Mouse (Mus musculus): ENCODE results near the gene Gm20715. TPM values are rescaled to one million over a fixed set of nuclear protein-coding genes. Genes with fewer than 3 reads are reported as not detected.
"Not testable (repeated sequence)": the region's sequence is repeated elsewhere in the genome, so short reads cannot be mapped to it uniquely, and the experiment has no call there.

Gene Gm20715
- polyA plus RNA-seq (2015; fragmentation: Nextera tagmentation; extraction: Ambion mirVana): 0.05 TPM in 1 of 2 replicates, not detected in the other

DNA sequence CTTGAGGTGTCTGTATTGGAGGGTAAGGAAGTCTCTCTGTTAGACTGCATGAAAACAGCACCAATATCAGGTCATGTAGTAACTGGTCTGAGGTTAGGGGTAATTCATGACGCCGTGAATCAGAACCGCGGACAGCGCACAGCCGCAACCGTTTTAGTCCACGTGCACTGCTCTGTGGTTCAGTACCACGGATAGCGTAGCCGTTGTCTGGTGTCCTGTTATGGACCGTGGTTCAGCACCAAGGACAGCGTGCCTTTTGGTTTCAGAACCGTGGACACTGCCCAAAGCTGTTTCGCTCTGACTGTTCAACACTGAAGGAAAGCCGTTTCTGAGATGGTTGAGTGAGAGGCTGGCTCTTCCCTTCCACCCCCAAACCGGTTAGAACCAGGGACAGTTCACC, at the start of gene Gm20715:
Gene Gm20715 (plus strand): TSS at position 235 of the 400 bp plus-strand sequence.
- Histone ChIP-seq H3K4me1 (replicated peaks) (no peaks in the 10 kb centered on the region), H3K9ac (no peak within 1 kb of the TSS), H3K9me3 (no peaks in the 10 kb centered on the region), H3K36me3 (no peaks in the 10 kb centered on the region), H3K4me2 (no peak within 1 kb of the TSS), H3K4me3 (no peak within 1 kb of the TSS), H3K27me3 (no peaks in the 10 kb centered on the region), H3K27ac (replicated peaks) (no peak within 1 kb of the TSS)
- 3% methylated on average over 17 of the region's 17 CpGs for WGBS
- ATAC-seq (ENCODE audit: low FRiP score, low read depth): peak; percentile 31; the same call in 1 of the 2 replicates

DNA sequence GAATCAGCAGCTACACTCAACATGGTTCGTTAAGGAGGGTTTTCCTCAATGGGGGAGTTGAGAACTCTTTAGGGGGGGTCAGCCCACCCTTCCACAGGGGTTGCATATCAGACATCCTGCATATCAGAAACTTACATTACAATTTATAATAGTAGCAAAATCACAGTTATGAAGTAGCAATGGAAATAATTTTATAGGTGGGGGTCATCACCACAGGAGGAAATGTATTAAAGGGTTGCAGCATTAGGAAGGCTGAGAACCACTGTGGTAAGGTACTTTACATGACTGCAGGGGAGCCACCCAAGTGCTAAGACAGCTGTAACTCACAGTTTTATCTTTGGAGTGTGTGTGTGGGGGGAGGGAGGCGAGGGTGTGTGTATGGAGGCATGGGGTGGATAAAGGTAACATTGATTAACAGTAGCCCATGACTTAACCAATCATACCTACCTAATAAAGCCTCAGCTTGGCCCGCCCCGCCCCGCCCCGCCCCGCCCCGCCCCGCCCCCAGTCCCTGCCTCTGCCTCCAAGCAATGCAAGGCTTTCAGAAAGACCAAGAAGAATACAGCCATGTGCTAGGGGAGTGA, 49.5 kb upstream of the Gm20715 start:
- Histone ChIP-seq H3K4me2 (no peak overlapping the region), H3K36me3 (no peaks in the 10 kb centered on the region), H3K27ac (replicated peaks) (no peak overlapping the region), H3K4me3 (no peak overlapping the region), H3K9me3 (no peaks in the 10 kb centered on the region), H3K9ac (no peak overlapping the region), H3K4me1 (replicated peaks) (peaks cover 16% of the 10 kb centered on the region), H3K27me3 (no peaks in the 10 kb centered on the region)
- WGBS: 9% methylated on average over 9 of the region's 9 CpGs
- ATAC-seq (ENCODE audit: low FRiP score, low read depth): no peak

DNA sequence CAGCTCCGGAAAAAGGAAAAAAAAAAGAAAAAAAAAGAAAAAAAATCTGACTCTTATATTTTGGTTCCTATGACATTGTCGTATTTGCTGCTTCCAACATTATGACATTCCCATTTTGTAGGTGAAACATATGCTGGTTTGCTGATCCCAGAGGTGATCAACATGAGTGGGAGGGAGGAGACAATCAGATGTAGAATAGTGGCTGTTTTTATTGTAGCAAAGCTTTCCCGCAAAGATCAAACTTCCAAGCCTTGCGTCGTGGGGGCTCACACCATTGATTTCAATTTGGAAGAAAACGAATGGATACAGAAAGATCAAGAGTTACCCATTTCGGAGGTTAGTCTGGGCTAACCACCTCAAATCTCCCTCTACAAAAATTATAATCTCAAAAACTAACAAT, 48.3 kb upstream of the Gm20715 start:
- 20% methylated on average over 7 of the region's 7 CpGs for WGBS

DNA sequence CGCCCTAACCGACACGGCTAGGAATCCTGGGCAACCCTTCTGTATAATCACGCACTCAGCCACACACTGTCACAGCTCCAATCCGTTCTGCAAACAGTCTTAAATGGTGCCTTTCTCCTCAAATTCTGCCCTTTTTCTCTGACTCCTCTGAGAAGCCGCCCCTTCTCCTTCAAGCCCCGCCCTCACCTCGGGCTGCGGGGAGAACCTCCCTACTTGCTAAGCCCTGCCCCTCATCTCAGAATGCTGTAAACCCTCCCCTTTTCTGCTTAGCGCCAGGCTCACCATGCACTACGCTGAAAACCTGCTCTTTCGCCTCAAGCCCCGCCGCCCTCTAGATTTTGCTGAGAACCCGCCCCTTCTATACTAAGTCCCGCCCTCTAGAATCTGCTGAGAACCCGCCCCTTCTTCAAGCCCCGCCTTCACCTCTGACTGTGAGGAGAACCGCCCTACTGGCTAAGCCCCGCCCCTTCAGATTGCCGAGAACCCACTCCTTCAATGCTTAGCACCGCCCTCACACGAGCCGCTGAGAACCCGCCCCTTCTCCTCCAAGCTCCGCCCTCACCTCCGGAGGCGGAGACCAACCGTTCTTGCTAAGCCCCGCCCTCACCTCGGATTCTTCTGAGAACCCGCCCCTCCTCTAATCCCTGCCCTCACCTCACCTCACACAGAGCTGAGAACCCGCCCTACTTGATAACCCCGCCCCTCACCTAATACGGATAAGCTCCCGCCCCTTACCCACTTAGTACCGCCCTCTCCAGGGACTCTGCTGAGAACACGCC, 47.6 kb upstream of the Gm20715 start:
- H3K9ac ChIP-seq: peak overlapping the region; percentile 64
- peak overlapping the region; percentile 93 for H3K27ac ChIP-seq (replicated peaks)
- WGBS: under 1% methylated on average over 38 of the region's 38 CpGs
- H3K4me2 ChIP-seq: peak overlapping the region; percentile 58
- H3K36me3 ChIP-seq: no peaks in the 10 kb centered on the region
- ATAC-seq (ENCODE audit: low FRiP score, low read depth): peak; percentile 93
- H3K4me1 ChIP-seq (replicated peaks): peaks cover 16% of the 10 kb centered on the region
- H3K9me3 ChIP-seq: no peaks in the 10 kb centered on the region
- H3K27me3 ChIP-seq: no peaks in the 10 kb centered on the region
- H3K4me3 ChIP-seq: peak overlapping the region; percentile 44

More for the DNA sequence above, 48.3 kb upstream of the Gm20715 start:
- no peaks in the 10 kb centered on the region for H3K9me3 ChIP-seq
- peak overlapping the region; percentile 93 for H3K27ac ChIP-seq (replicated peaks)
- H3K4me2 ChIP-seq: peak overlapping the region; percentile 58
- no peaks in the 10 kb centered on the region for H3K27me3 ChIP-seq
- H3K4me1 ChIP-seq (replicated peaks): peaks cover 16% of the 10 kb centered on the region
- no peaks in the 10 kb centered on the region for H3K36me3 ChIP-seq
- H3K4me3 ChIP-seq: peak overlapping the region; percentile 44
- H3K9ac ChIP-seq: peak overlapping the region; percentile 64
- no peak for ATAC-seq (ENCODE audit: low FRiP score, low read depth)

DNA sequence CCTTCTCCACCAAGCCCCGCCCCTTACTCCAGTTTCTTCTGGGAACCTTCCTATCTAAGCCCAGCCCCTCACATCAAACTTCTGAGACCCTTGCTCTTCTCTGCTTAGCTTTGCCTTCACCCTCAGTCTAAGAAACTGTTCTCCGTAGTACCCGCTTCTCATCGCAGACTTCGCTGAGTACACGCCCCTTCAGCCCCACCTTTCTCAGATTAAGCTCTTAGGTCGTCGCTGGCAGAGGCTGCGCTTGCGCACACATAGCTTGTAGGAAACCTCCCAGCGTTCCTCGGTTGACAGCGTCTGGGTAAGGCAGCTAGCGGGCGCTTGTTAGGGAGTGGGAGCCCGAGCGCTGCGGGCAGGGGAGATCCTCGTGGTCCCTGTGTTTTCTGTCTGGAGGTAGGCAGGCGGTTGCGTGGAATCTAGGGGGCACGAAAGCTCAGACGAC, 47.0 kb upstream of the Gm20715 start, which contains the start of gene Zfp78:
Gene Zfp78 (plus strand): TSS at position 234 of the 442 bp plus-strand sequence.
- WGBS: under 1% methylated on average over 23 of the region's 23 CpGs
- no peaks in the 10 kb centered on the region for H3K36me3 ChIP-seq

DNA sequence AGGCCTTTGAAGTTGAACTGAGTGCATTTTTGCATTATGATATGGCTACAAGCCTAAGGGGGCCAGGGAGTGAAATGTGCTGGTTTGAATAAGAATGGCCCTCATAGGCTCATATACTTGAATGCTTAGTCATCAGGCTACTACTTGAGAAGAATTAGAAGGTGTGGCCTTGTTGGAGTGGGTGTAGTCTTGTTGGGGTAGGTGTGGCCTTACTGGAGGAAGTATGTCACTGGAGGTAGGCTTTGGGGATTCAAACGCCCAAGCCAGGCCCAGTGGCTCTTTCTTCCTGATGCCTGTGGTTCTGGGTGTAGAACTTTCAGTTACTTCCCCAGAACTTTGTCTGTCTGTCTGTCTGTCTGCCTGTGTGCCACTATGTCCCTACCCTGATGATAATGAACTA, 45.3 kb upstream of the Gm20715 start:
- WGBS: 64% methylated on average over 1 of the region's 1 CpGs
- no peaks in the 10 kb centered on the region for H3K36me3 ChIP-seq
- no peak for ATAC-seq (ENCODE audit: low FRiP score, low read depth)
- H3K9me3 ChIP-seq: no peaks in the 10 kb centered on the region
- H3K27ac ChIP-seq (replicated peaks): no peak overlapping the region
- no peaks in the 10 kb centered on the region for H3K27me3 ChIP-seq
- H3K4me1 ChIP-seq (replicated peaks): peaks cover 16% of the 10 kb centered on the region
- no peak overlapping the region for H3K9ac ChIP-seq
- H3K4me2 ChIP-seq: peak overlapping the region; percentile 58; the same call in 1 of the 2 replicates
- H3K4me3 ChIP-seq: no peak overlapping the region

More for the DNA sequence above, 47.0 kb upstream of the Gm20715 start, which contains the start of gene Zfp78:
- peak within 1 kb of the TSS; percentile 64 for H3K9ac ChIP-seq
- peak within 1 kb of the TSS; percentile 44 for H3K4me3 ChIP-seq
- H3K4me1 ChIP-seq (replicated peaks): peaks cover 16% of the 10 kb centered on the region
- no peaks in the 10 kb centered on the region for H3K9me3 ChIP-seq
- ATAC-seq (ENCODE audit: low FRiP score, low read depth): peak; percentile 84
- peak within 1 kb of the TSS; percentile 58 for H3K4me2 ChIP-seq
- no peaks in the 10 kb centered on the region for H3K27me3 ChIP-seq
- H3K27ac ChIP-seq (replicated peaks): peak within 1 kb of the TSS; percentile 93

DNA sequence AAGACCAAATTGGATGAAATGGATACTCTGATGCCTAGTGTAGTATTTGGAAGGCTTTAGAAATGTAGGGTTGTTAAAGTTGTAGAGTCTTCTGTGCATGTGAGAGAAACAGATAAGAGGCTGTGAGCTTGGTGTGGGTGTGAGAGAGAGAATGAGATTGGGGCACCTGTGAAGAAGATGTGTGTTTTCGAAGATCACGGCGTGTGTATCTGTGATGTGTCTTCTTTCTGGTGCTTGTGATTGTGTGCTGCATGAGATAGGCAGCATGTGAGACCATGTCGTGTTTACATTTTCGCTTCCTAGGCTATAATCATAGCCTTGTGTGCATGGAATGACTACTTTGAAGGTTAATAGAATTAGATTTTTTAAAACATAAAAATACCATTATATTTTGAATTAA, 42.9 kb upstream of the Gm20715 start:
- Histone ChIP-seq H3K4me2 (no peak overlapping the region), H3K27ac (replicated peaks) (no peak overlapping the region), H3K9ac (no peak overlapping the region), H3K4me3 (no peak overlapping the region), H3K36me3 (no peaks in the 10 kb centered on the region), H3K27me3 (no peaks in the 10 kb centered on the region), H3K9me3 (no peaks in the 10 kb centered on the region), H3K4me1 (replicated peaks) (peaks cover 16% of the 10 kb centered on the region)
- WGBS: 91% methylated on average over 5 of the region's 5 CpGs
- ATAC-seq (ENCODE audit: low FRiP score, low read depth): no peak

DNA sequence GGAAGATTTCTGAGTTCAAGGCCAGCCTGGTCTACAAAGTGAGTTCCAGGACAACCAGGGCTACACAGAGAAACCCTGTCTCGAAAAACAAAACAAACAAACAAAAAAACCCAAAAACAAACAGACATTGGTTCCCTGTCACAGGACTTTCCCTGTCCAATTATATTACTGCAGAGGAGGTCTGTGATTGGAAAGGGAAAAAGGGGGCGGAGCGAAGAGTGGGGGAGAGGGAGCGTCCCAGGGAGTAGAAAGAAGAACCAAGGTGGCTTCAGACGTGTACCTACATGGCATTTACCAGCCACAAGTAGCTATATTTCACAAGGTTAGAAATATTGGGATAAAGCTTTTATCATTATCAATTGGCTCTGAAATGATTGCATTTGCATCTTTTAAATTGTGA, 41.9 kb upstream of the Gm20715 start:
- not testable (repeated sequence) for H3K9me3 ChIP-seq; H3K9ac ChIP-seq; H3K4me2 ChIP-seq; ATAC-seq (ENCODE audit: low FRiP score, low read depth); H3K4me3 ChIP-seq; H3K36me3 ChIP-seq; H3K27ac ChIP-seq (replicated peaks); H3K27me3 ChIP-seq
- 87% methylated on average over 5 of the region's 5 CpGs for WGBS
- peaks cover 16% of the 10 kb centered on the region for H3K4me1 ChIP-seq (replicated peaks)

DNA sequence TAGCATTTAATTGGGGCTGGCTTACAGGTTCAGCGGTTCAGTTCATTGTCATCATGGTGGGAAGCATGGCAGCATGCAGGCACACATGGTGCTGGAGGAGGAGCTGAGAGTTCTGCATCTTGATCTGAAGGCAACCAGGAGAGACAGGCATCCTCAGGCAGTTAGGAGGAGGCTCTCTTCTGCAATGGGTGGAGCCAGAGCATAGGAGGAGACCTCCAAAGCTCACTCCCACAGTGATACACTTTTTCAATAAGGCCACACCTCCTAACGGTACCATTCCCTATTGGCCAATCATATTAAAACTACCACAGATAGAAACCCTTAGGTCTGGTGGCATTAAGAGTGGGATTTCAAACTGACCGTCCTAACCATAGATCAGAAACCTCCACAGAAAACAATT, 40.6 kb upstream of the Gm20715 start:
- Histone ChIP-seq H3K4me2 (no peak overlapping the region), H3K36me3 (peaks cover 9% of the 10 kb centered on the region; the same call in 1 of the 2 replicates), H3K9ac (no peak overlapping the region), H3K27ac (replicated peaks) (no peak overlapping the region), H3K27me3 (no peaks in the 10 kb centered on the region), H3K4me1 (replicated peaks) (peaks cover 6% of the 10 kb centered on the region), H3K9me3 (no peaks in the 10 kb centered on the region), H3K4me3 (no peak overlapping the region)
- WGBS: 81% methylated on average over 3 of the region's 3 CpGs
- ATAC-seq (ENCODE audit: low FRiP score, low read depth): no peak

DNA sequence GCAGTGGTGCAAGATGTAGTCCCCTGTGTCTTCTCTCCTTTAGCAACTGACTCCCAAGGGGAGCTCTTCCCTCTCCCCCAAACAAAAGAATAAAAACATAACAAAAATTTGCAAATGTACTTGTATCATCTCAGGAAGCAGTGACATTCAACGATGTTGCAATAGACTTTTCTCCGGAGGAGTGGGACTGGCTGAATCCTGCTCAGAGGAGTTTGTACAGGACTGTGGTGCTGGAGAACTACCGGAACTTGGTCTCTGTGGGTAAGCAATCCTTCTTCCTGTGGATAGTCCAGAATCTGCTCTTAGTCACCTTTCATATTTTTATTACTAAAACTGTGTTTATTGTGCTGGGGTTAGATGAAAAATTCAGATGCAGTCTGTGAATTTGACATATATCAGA, 37.1 kb upstream of the Gm20715 start:
- ATAC-seq (ENCODE audit: low FRiP score, low read depth): no peak
- Histone ChIP-seq H3K27me3 (no peaks in the 10 kb centered on the region), H3K36me3 (peaks cover 18% of the 10 kb centered on the region; the same call in 1 of the 2 replicates), H3K9me3 (no peaks in the 10 kb centered on the region), H3K4me2 (no peak overlapping the region), H3K9ac (no peak overlapping the region), H3K4me3 (no peak overlapping the region), H3K27ac (replicated peaks) (no peak overlapping the region), H3K4me1 (replicated peaks) (no peaks in the 10 kb centered on the region)
- WGBS: 89% methylated on average over 3 of the region's 3 CpGs

DNA sequence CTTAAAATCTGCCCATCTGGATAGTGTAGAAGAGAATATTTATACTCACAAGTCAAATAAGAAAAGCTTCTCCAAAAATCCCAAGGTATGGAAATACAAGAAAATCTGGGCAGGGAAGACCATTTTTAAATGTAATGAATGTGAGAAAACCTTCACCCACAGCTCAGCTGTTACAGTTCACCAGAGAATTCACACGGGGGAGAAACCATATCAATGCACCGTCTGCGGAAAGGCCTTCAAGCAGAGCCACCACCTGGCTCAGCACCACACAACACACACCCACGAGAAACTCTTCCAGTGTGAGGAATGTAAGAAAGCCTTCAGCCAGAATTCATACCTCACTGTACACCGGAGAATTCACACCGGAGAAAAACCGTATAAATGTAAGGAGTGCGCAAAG, 31.6 kb upstream of the Gm20715 start:
- H3K9me3 ChIP-seq: no peaks in the 10 kb centered on the region
- peaks cover 8% of the 10 kb centered on the region for H3K4me1 ChIP-seq (replicated peaks)
- ATAC-seq (ENCODE audit: low FRiP score, low read depth): no peak
- no peak overlapping the region for H3K9ac ChIP-seq
- WGBS: 89% methylated on average over 8 of the region's 8 CpGs
- peaks cover 18% of the 10 kb centered on the region for H3K36me3 ChIP-seq
- H3K27ac ChIP-seq (replicated peaks): no peak overlapping the region
- no peak overlapping the region for H3K4me2 ChIP-seq
- H3K27me3 ChIP-seq: no peaks in the 10 kb centered on the region
- H3K4me3 ChIP-seq: no peak overlapping the region

DNA sequence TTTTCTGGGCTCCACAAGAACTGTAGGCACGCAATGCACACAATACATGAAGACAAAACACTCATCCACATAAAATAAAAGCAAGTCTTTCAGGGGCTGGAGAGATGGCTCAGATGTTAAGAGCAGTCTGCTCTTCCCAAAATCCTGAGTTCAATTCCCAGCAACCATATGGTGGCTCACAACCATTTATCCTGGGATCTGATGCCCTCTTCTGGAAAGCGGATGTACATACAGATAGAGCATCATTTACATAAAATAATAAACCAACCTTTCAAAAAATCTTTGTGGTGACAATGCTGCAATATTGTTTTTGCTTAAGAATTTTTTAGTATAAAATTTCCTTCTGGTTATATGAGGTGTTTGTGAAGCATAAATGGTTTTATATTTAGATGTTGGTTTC, 28.6 kb upstream of the Gm20715 start:
- no peaks in the 10 kb centered on the region for H3K27me3 ChIP-seq
- H3K4me2 ChIP-seq: no peak overlapping the region
- 87% methylated on average over 2 of the region's 2 CpGs for WGBS
- peaks cover 19% of the 10 kb centered on the region for H3K4me1 ChIP-seq (replicated peaks)
- H3K9ac ChIP-seq: no peak overlapping the region
- H3K27ac ChIP-seq (replicated peaks): no peak overlapping the region
- H3K36me3 ChIP-seq: peaks cover 9% of the 10 kb centered on the region
- ATAC-seq (ENCODE audit: low FRiP score, low read depth): no peak
- H3K9me3 ChIP-seq: no peaks in the 10 kb centered on the region
- H3K4me3 ChIP-seq: no peak overlapping the region

Data from hindbrain, embryonic 15.5 days (tissue).